Mouse (Mus musculus) adrenal gland, postnatal 4 days (tissue): Measurements from ENCODE around the gene Taok2. TPM values are rescaled to one million over a fixed set of nuclear protein-coding genes. Genes with fewer than 3 reads are reported as not detected.

Experiments
- DNase-seq, 2 experiments: peaks; one replicate each; pipeline ENCODE4 v3.0.0; 2021 to 2022; ENCODE audit warnings: low spot score in 2 of 2, mixed read lengths in 2 of 2
- total RNA-seq, 2 experiments: library from RNA; stranded (reverse); gene quantifications; 2 replicates each; pipeline ENCODE4 v1.2.3; 2021

Taok2 gene
- total RNA-seq, 2 experiments from 2014 or later, result 104 to 108 TPM

GRCm38 (mm10) chr7:126832036-126832598 is 52.4 kb downstream of the Taok2 start:
- DNase-seq, result peak in 1 of 2 experiments; percentile 58

GRCm38 (mm10) chr7:126831539-126831938 is 53.0 kb downstream of the Taok2 start, which contains the start of gene 4930451I11Rik:
Gene 4930451I11Rik, minus strand, starts transcription at chr7:126831639.
- DNase-seq, result no peak

- DNase-seq, result no peak
These were observed 58.6 kb downstream of the Taok2 start for GRCm38 (mm10) chr7:126825952-126826351.

- no peak for DNase-seq
These were observed 59.1 kb downstream of the Taok2 start for GRCm38 (mm10) chr7:126825403-126825802.

GRCm38 (mm10) chr7:126823940-126824339 is 60.6 kb downstream of the Taok2 start:
- DNase-seq, result no peak

- DNase-seq, result no peak
These were observed 61.2 kb downstream of the Taok2 start for GRCm38 (mm10) chr7:126823202-126823711.

- no peak for DNase-seq
These were observed 61.8 kb downstream of the Taok2 start for GRCm38 (mm10) chr7:126822741-126823140.

GRCm38 (mm10) chr7:126821835-126822511 is 62.5 kb downstream of the Taok2 start:
- peak; percentile 61 to 69 for DNase-seq

GRCm38 (mm10) chr7:126818818-126819217 is 65.7 kb downstream of the Taok2 start:
- DNase-seq, result no peak

GRCm38 (mm10) chr7:126817595-126817994 is 66.9 kb downstream of the Taok2 start:
- DNase-seq, result no peak

- DNase-seq, result no peak
These were observed 68.0 kb downstream of the Taok2 start for GRCm38 (mm10) chr7:126816494-126816893.

- no peak for DNase-seq
These were observed 68.7 kb downstream of the Taok2 start for GRCm38 (mm10) chr7:126815726-126816222.

Other genes starting within 250 kb of the Taok2 start
- 10 to 100 TPM; 30.4 to 33.5 TPM for gene Sgf29, start 235.4 kb downstream of the Taok2 start, total RNA-seq
- gene Sult1a1, start 208.3 kb downstream of the Taok2 start, total RNA-seq, result 10 to 100 TPM; 24.0 to 45.6 TPM
- gene Bola2, start 189.3 kb downstream of the Taok2 start, total RNA-seq, result 10 to 100 TPM; 85.4 to 98.8 TPM
- gene Slx1b, start 188.9 kb downstream of the Taok2 start, total RNA-seq, result 10 to 100 TPM; 18.4 to 18.9 TPM
- 10 to 100 TPM; 15.5 to 18.9 TPM for gene Coro1a, start 176.9 kb downstream of the Taok2 start, total RNA-seq
- 100 to 1,000 TPM; 162 to 172 TPM for gene Mapk3, start 125.1 kb downstream of the Taok2 start, total RNA-seq
- 1 to 10 TPM; 9.3 to 9.5 TPM for gene Gdpd3, start 118.4 kb downstream of the Taok2 start, total RNA-seq
- gene Ypel3, start 107.7 kb downstream of the Taok2 start, total RNA-seq, result 100 to 1,000 TPM; 112 to 122 TPM
- under 1 TPM; 0.65 to 0.90 TPM for gene Tbx6, start 103.2 kb downstream of the Taok2 start, total RNA-seq
- 100 to 1,000 TPM; 134 to 142 TPM for gene Ppp4c, start 92.2 kb downstream of the Taok2 start, total RNA-seq
- 10 to 100 TPM; 16.7 to 18.0 TPM for gene Fam57b, start 87.0 kb downstream of the Taok2 start, total RNA-seq
- gene 4930451I11Rik, start 53.1 kb downstream of the Taok2 start, total RNA-seq, result not detected
- 1 to 10 TPM; 3.1 to 3.6 TPM for gene Doc2a, start 37.3 kb downstream of the Taok2 start, total RNA-seq
- 10 to 100 TPM; 32.3 to 41.4 TPM for gene Hirip3, start 22.7 kb downstream of the Taok2 start, total RNA-seq
- gene Ino80e, start 22.3 kb downstream of the Taok2 start, total RNA-seq, result 10 to 100 TPM; 49.7 to 51.9 TPM
- 10 to 100 TPM; 34.9 to 39.0 TPM for gene Tmem219, start 38.2 kb upstream of the Taok2 start, total RNA-seq
- 10 to 100 TPM; 27.3 to 28.5 TPM for gene Kctd13, start 44.2 kb upstream of the Taok2 start, total RNA-seq
- gene Asphd1, start 64.9 kb upstream of the Taok2 start, total RNA-seq, result 1 to 10 TPM; 3.0 to 3.7 TPM
- 10 to 100 TPM; 97.6 to 97.9 TPM for gene Sez6l2, start 65.9 kb upstream of the Taok2 start, total RNA-seq
- 10 to 100 TPM; 86.8 to 91.0 TPM for gene Cdipt, start 91.2 kb upstream of the Taok2 start, total RNA-seq
- 1 to 10 TPM; 1.9 to 2.5 TPM for gene Cdiptos, start 91.4 kb upstream of the Taok2 start, total RNA-seq
- gene Mvp, start 129.9 kb upstream of the Taok2 start, total RNA-seq, result 10 to 100 TPM; 67.1 to 68.4 TPM
- gene Pagr1b, start 131.8 kb upstream of the Taok2 start, total RNA-seq, result 1 to 10 TPM; 3.5 to 8.3 TPM
- 10 to 100 TPM; 12.4 to 15.4 TPM for gene Pagr1a, start 132.6 kb upstream of the Taok2 start, total RNA-seq
- gene Gm42742, start 136.4 kb upstream of the Taok2 start, total RNA-seq, result 10 to 100 TPM; 34.8 to 36.6 TPM
- gene Prrt2, start 136.5 kb upstream of the Taok2 start, total RNA-seq, result 10 to 100 TPM in 1 of 2 experiments, 1 to 10 TPM in 1; 7.4 to 11.1 TPM
- 100 to 1,000 TPM; 240 to 256 TPM for gene Maz, start 142.3 kb upstream of the Taok2 start, total RNA-seq
- 10 to 100 TPM; 45.2 to 45.9 TPM for gene Kif22, start 157.8 kb upstream of the Taok2 start, total RNA-seq
- gene Zg16, start 202.6 kb upstream of the Taok2 start, total RNA-seq, result 100 to 1,000 TPM in 1 of 2 experiments, not detected in 1; 137 TPM
- gene AI467606, start 206.7 kb upstream of the Taok2 start, total RNA-seq, result 1 to 10 TPM; 1.9 to 2.0 TPM
- 10 to 100 TPM in 1 of 2 experiments, 1 to 10 TPM in 1; 5.7 to 12.0 TPM for gene Qprt, start 237.5 kb upstream of the Taok2 start, total RNA-seq